Mouse (Mus musculus): ENCODE data around the gene Cdca3.

GRCm38 (mm10) chr6:124795781-124796180, 33.6 kb upstream of the Cdca3 start:
- no peak for TF ChIP-seq EP300 (IDR thresholded peaks at IDR 0.05)
- no peak for TF ChIP-seq CTCF (IDR thresholded peaks at IDR 0.05)
